Mouse (Mus musculus): ENCODE data around the gene Tmem177. TPM values are rescaled to one million over a fixed set of nuclear protein-coding genes. Genes with fewer than 3 reads are reported as not detected.

Gene Tmem177
- 7.0 and 7.3 TPM in 2 replicates for polyA plus RNA-seq (2015; fragmentation: Nextera tagmentation; extraction: Ambion mirVana)

GRCm38 (mm10) chr1:119912953-119913814 is at the start of gene Tmem177:
TSS of gene Tmem177 (minus strand) at chr1:119913208.
- H3K4me1 ChIP-seq = peaks cover 10% of the 10 kb centered on the region; the same call in 1 of the 2 replicates
- peak within 1 kb of the TSS; percentile 33 for H3K9ac ChIP-seq
- no peaks in the 10 kb centered on the region for H3K9me3 ChIP-seq
- no peaks in the 10 kb centered on the region for H3K27me3 ChIP-seq
- peak within 1 kb of the TSS; percentile 57 for H3K4me3 ChIP-seq
- ATAC-seq (ENCODE audit: insufficient number of reproducible peaks, low FRiP score, low TSS enrichment, low read depth) = peak; percentile 88
- H3K4me2 ChIP-seq = peak within 1 kb of the TSS; percentile 62
- peaks cover 18% of the 10 kb centered on the region; the same call in 1 of the 2 replicates for H3K36me3 ChIP-seq
- peak within 1 kb of the TSS; percentile 47; the same call in 1 of the 2 replicates for H3K27ac ChIP-seq
- 12% methylated on average over 42 of the region's 42 CpGs for WGBS

- Histone ChIP-seq H3K4me1 (no peaks in the 10 kb centered on the region), H3K27ac (no peak overlapping the region), H3K4me2 (no peak overlapping the region), H3K9me3 (no peaks in the 10 kb centered on the region), H3K27me3 (no peaks in the 10 kb centered on the region), H3K36me3 (no peaks in the 10 kb centered on the region), H3K4me3 (no peak overlapping the region), H3K9ac (no peak overlapping the region)
- no peak for ATAC-seq (ENCODE audit: insufficient number of reproducible peaks, low FRiP score, low TSS enrichment, low read depth)
- WGBS = 54% methylated on average over 7 of the region's 7 CpGs
These were observed 46.9 kb upstream of the Tmem177 start for GRCm38 (mm10) chr1:119959920-119960319.

DNA sequence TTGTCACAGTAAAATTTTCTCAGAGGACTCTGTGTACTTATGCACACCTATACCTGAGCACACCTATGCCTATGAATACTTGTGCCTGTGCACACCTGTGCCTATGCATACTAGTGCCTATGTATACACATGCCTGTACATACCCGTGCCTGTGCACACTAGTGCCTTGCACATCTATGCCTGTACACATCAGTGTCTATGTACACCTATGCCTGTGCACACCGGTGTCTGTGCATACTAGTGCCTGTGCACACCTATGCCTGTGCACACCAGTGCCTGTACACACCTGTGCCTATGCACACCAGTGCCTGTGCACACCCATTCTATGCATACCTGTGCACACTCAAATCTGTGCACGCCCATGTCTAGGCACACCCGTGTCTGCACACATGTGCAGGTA is 46.5 kb upstream of the Tmem177 start:
- Histone ChIP-seq H3K27ac (no peak overlapping the region), H3K36me3 (no peaks in the 10 kb centered on the region), H3K27me3 (no peaks in the 10 kb centered on the region), H3K4me3 (no peak overlapping the region), H3K4me1 (no peaks in the 10 kb centered on the region), H3K4me2 (no peak overlapping the region), H3K9ac (no peak overlapping the region), H3K9me3 (no peaks in the 10 kb centered on the region)
- ATAC-seq (ENCODE audit: insufficient number of reproducible peaks, low FRiP score, low TSS enrichment, low read depth) = 0 out of 2 replicates have a peak, but pooled peaks have one; percentile 42
- WGBS = 90% methylated on average over 4 of the region's 4 CpGs

DNA sequence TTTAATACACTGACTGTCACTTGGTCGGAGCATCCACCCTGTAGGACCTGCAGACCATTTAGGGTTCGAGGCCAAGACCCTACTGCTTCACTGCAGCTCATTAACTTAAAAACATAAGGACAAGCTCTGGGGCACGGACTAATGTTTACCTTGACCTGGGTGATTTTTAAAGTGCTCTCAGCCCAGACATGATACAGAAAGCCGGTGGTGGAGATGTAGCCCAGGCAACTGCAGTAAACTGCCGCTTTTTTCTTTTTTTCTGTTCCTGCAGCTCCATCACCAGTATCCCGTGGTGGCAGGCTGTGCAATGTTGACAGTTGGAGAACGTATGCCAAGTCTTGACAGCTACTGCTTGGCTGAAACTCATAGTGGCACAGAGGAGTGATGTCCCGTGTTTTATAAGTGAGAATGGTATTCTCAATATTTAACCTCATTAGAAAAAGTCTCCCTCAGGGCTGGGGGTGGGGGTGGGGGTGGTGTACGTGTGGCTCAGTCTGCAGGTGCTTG is 44.8 kb upstream of the Tmem177 start:
- Histone ChIP-seq H3K27ac (no peak overlapping the region), H3K4me2 (no peak overlapping the region), H3K9me3 (no peaks in the 10 kb centered on the region), H3K4me3 (no peak overlapping the region), H3K36me3 (no peaks in the 10 kb centered on the region), H3K27me3 (no peaks in the 10 kb centered on the region), H3K4me1 (no peaks in the 10 kb centered on the region), H3K9ac (no peak overlapping the region)
- WGBS = 51% methylated on average over 9 of the region's 9 CpGs
- ATAC-seq (ENCODE audit: insufficient number of reproducible peaks, low FRiP score, low TSS enrichment, low read depth) = no peak

- H3K27me3 ChIP-seq = no peaks in the 10 kb centered on the region
- no peak overlapping the region for H3K9ac ChIP-seq
- H3K4me1 ChIP-seq = no peaks in the 10 kb centered on the region
- no peaks in the 10 kb centered on the region for H3K9me3 ChIP-seq
- no peaks in the 10 kb centered on the region for H3K36me3 ChIP-seq
- no peak for ATAC-seq (ENCODE audit: insufficient number of reproducible peaks, low FRiP score, low TSS enrichment, low read depth)
- no peak overlapping the region for H3K4me2 ChIP-seq
- H3K4me3 ChIP-seq = no peak overlapping the region
- H3K27ac ChIP-seq = no peak overlapping the region
- WGBS = 83% methylated on average over 2 of the region's 2 CpGs
These were observed 41.7 kb upstream of the Tmem177 start for GRCm38 (mm10) chr1:119954680-119955079.

DNA sequence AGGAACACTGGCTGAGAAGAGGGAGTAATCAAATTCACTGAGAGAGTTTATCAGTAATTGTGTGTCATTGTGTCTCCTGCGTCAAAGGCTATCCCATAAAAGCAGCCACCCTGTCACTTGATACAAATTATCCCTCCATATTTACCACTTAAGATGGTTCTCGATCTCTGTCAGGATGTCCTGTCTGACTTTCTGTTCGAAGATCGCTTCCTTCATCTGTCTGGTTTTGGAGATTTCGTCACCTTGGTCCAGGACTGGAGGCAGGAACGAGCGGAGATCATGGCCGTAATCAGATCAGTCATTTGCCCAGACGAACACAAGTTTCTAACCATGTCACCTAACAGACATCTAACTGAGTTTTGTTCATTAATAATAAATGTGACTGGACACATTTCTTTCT is 40.4 kb upstream of the Tmem177 start:
- no peaks in the 10 kb centered on the region for H3K36me3 ChIP-seq
- H3K9ac ChIP-seq = no peak overlapping the region
- no peak overlapping the region for H3K4me2 ChIP-seq
- H3K4me1 ChIP-seq = no peaks in the 10 kb centered on the region
- no peaks in the 10 kb centered on the region for H3K9me3 ChIP-seq
- no peaks in the 10 kb centered on the region for H3K27me3 ChIP-seq
- no peak overlapping the region for H3K4me3 ChIP-seq
- ATAC-seq (ENCODE audit: insufficient number of reproducible peaks, low FRiP score, low TSS enrichment, low read depth) = no peak
- H3K27ac ChIP-seq = no peak overlapping the region
- 82% methylated on average over 9 of the region's 9 CpGs for WGBS

DNA sequence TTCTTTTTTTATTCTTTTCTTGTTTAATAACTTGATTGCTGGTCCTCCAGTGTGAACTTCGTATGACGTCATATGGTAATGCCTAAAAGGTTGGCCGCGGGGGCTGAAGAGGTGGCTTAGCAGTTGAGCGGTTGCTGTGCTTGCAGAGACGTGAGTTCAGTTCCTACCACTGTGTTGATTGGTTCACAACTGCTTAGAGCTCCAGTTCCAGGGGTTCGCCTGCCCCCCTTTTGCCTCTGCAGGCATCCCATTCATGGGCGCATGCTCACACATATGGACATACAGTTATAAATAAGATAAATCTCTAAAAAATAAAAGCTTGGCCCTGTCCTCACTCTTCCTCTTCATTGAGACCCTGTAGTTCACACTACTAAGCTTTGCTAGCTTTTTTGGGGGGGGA is 37.1 kb upstream of the Tmem177 start:
- ATAC-seq (ENCODE audit: insufficient number of reproducible peaks, low FRiP score, low TSS enrichment, low read depth) = no peak
- WGBS = 91% methylated on average over 8 of the region's 8 CpGs
- Histone ChIP-seq H3K36me3 (no peaks in the 10 kb centered on the region), H3K9me3 (no peaks in the 10 kb centered on the region), H3K4me1 (no peaks in the 10 kb centered on the region), H3K4me2 (no peak overlapping the region), H3K27me3 (no peaks in the 10 kb centered on the region), H3K9ac (no peak overlapping the region), H3K27ac (no peak overlapping the region), H3K4me3 (no peak overlapping the region)

DNA sequence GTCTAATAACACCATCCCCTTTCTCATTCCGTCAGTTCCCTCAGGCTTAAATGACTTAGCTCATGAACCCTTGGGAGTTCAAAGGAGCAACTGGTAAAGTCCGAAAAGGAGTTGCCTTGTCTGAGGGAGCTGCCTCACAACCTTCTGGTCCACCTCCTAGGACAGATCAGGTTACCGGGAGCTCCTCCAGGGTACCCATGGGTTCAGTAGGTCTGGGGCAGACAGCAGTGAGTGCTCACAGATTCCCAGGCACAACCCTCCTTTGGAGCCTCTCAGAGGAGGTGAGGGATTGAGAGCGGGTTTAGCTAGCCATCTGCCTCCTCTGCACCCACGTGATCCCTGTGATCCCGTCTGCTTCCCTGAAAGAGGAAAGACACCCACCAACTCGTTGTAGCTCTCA is 23.9 kb upstream of the Tmem177 start:
- WGBS = 11% methylated on average over 7 of the region's 7 CpGs
- Histone ChIP-seq H3K4me1 (no peaks in the 10 kb centered on the region), H3K9ac (no peak overlapping the region), H3K27me3 (no peaks in the 10 kb centered on the region), H3K27ac (no peak overlapping the region), H3K36me3 (no peaks in the 10 kb centered on the region), H3K9me3 (no peaks in the 10 kb centered on the region), H3K4me3 (no peak overlapping the region), H3K4me2 (no peak overlapping the region)
- no peak for ATAC-seq (ENCODE audit: insufficient number of reproducible peaks, low FRiP score, low TSS enrichment, low read depth)

GRCm38 (mm10) chr1:119931421-119932150 is 18.6 kb upstream of the Tmem177 start:
- Histone ChIP-seq H3K36me3 (no peaks in the 10 kb centered on the region), H3K27me3 (no peaks in the 10 kb centered on the region), H3K4me3 (no peak overlapping the region), H3K27ac (no peak overlapping the region), H3K9ac (no peak overlapping the region), H3K4me1 (no peaks in the 10 kb centered on the region), H3K9me3 (no peaks in the 10 kb centered on the region), H3K4me2 (no peak overlapping the region)
- 72% methylated on average over 4 of the region's 4 CpGs for WGBS
- no peak for ATAC-seq (ENCODE audit: insufficient number of reproducible peaks, low FRiP score, low TSS enrichment, low read depth)

DNA sequence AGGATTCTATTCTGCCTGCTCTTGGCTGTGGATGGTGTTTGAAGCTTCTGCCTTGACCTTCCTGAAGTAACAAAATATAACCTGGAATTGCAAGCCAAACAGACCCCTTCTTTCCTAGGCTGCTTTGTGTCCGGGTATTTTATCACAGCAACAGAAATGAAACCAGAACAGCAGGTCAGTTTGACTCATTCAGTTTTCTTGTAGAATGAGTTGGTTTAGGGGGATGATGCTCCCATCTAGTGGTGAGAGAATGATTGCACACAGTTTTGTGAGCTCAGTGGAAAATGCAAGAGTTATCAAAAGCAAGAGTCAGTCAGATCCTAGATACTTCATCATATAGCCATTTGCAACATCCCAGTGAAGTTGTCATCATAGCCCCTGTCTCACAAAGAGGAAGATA is 16.7 kb upstream of the Tmem177 start:
- no peak overlapping the region for H3K4me3 ChIP-seq
- WGBS = 31% methylated on average over 1 of the region's 1 CpGs
- H3K9ac ChIP-seq = no peak overlapping the region
- no peaks in the 10 kb centered on the region for H3K27me3 ChIP-seq
- H3K27ac ChIP-seq = no peak overlapping the region
- no peaks in the 10 kb centered on the region for H3K9me3 ChIP-seq
- no peak for ATAC-seq (ENCODE audit: insufficient number of reproducible peaks, low FRiP score, low TSS enrichment, low read depth)
- H3K4me1 ChIP-seq = no peaks in the 10 kb centered on the region
- H3K36me3 ChIP-seq = no peaks in the 10 kb centered on the region
- H3K4me2 ChIP-seq = no peak overlapping the region

DNA sequence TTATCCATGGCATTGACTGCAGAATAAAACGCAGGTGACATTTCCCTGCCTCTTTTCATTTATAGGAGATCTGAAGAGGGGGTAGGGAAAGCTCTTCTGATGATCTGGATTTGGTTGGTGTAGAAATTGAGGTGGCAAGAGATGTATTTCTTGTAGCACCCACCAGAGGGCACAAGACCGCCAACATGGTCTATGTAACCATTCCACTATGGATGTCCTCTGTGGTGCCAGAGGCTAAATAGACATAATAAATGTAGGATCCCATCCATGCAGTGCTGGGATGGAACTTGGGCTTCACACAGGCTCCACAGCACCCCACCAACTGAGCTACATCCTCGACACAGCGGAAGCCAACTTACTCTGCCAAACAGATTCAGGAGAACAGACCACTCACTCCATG is 6.3 kb upstream of the Tmem177 start:
- Histone ChIP-seq H3K9ac (no peak overlapping the region), H3K27ac (no peak overlapping the region), H3K4me2 (no peak overlapping the region), H3K4me3 (no peak overlapping the region), H3K27me3 (no peaks in the 10 kb centered on the region), H3K36me3 (no peaks in the 10 kb centered on the region), H3K9me3 (no peaks in the 10 kb centered on the region), H3K4me1 (no peaks in the 10 kb centered on the region)
- no peak for ATAC-seq (ENCODE audit: insufficient number of reproducible peaks, low FRiP score, low TSS enrichment, low read depth)
- WGBS = 61% methylated on average over 4 of the region's 4 CpGs

- no peak overlapping the region for H3K4me2 ChIP-seq
- no peaks in the 10 kb centered on the region for H3K9me3 ChIP-seq
- H3K36me3 ChIP-seq = no peaks in the 10 kb centered on the region
- H3K4me1 ChIP-seq = peaks cover 9% of the 10 kb centered on the region; the same call in 1 of the 2 replicates
- no peaks in the 10 kb centered on the region for H3K27me3 ChIP-seq
- WGBS = 86% methylated on average over 5 of the region's 5 CpGs
- ATAC-seq (ENCODE audit: insufficient number of reproducible peaks, low FRiP score, low TSS enrichment, low read depth) = no peak
- H3K4me3 ChIP-seq = no peak overlapping the region
- no peak overlapping the region for H3K9ac ChIP-seq
- no peak overlapping the region for H3K27ac ChIP-seq
These were observed 3.9 kb upstream of the Tmem177 start for GRCm38 (mm10) chr1:119916823-119917371.
